Mouse (Mus musculus) midbrain, embryonic 15.5 days (tissue): ENCODE results near the gene Atp8b3. TPM values are rescaled to one million over a fixed set of nuclear protein-coding genes. Genes with fewer than 3 reads are reported as not detected.

Experiments used
- ATAC-seq: fragments of 200-750 bp; cut with Nextera tagmentation; replicated peaks from 2 replicates; pipeline ENCODE4 v1.8.0; 2017; ENCODE audit warnings: moderate TSS enrichment
- H3K27ac ChIP-seq: fragments of 300-500 bp; sonication (generic); 2 replicates; pipeline ENCODE4 v1.5.1; 2015; ENCODE audit warnings: mild to moderate bottlenecking, inconsistent platforms
- H3K27me3 ChIP-seq: fragments of 300-500 bp; sonication (generic); replicated peaks from 2 replicates; pipeline ENCODE4 v1.6.1; 2015; ENCODE audit warnings: inconsistent platforms
- H3K36me3 ChIP-seq: fragments of 300-500 bp; sonication (generic); replicated peaks from 2 replicates; pipeline ENCODE4 v1.6.1; 2015; ENCODE audit warnings: inconsistent platforms
- H3K4me1 ChIP-seq: fragments of 300-500 bp; sonication (generic); 2 replicates; pipeline ENCODE4 v1.6.1; 2015; ENCODE audit warnings: inconsistent platforms
- H3K4me2 ChIP-seq: fragments of 300-500 bp; sonication (generic); 2 replicates; pipeline ENCODE4 v1.6.1; 2015; ENCODE audit warnings: inconsistent platforms, mild to moderate bottlenecking, moderate library complexity
- H3K4me3 ChIP-seq: fragments of 300-500 bp; sonication (generic); 2 replicates; pipeline ENCODE4 v1.5.1; 2015; ENCODE audit warnings: mild to moderate bottlenecking, inconsistent platforms
- H3K9ac ChIP-seq: fragments of 300-500 bp; sonication (generic); 2 replicates; pipeline ENCODE4 v1.6.1; 2015; ENCODE audit warnings: mild to moderate bottlenecking, inconsistent platforms
- H3K9me3 ChIP-seq: fragments of 300-500 bp; sonication (generic); 2 replicates; pipeline ENCODE4 v1.6.1; 2016; ENCODE audit warnings: inconsistent platforms
- WGBS: fragments of 180-500 bp; shearing (Covaris S2); methylation state at CpG from one replicate; pipeline ENCODE4 v1.1.7; 2015; ENCODE audit warnings: mixed read lengths; 5-methylcytosine and 5-hydroxymethylcytosine counted together
- polyA plus RNA-seq: library from polyadenylated mRNA; unstranded; fragments of >200 nt; fragmentation: Nextera tagmentation; extraction: Ambion mirVana; gene quantifications from 2 replicates; pipeline ENCODE4 v1.2.1, GENCODE M21; 2015

The Atp8b3 gene
- polyA plus RNA-seq, 1 experiment from 2014 or later = 0.90 TPM

DNA sequence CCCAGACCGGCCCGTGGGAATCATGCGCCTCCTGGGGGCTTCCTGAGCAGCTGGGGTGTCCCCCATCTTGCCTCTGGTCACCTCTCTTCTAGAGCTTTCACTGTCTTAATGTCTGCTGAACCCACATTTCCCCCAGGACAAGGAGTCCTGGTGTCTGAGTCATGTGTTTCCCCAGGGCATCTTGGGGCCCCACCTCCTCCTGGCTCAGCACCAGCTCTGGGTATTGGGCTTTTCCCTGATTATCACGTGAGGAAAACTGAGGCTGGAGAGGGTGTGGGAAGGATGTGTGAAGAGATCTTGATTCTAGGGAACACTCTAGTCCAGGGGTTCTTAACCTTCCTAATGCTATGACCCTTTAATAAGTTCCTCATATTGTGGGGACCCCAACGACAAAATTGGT, 744 bp downstream of the Atp8b3 start:
- Histone ChIP-seq H3K9me3 (no peaks in the 10 kb centered on the region), H3K27ac (no peak overlapping the region), H3K4me3 (no peak overlapping the region), H3K4me2 (no peak overlapping the region), H3K36me3 (peaks cover 8% of the 10 kb centered on the region; the same call in 1 of the 2 replicates), H3K9ac (no peak overlapping the region), H3K27me3 (peaks cover 43% of the 10 kb centered on the region), H3K4me1 (peaks cover 4% of the 10 kb centered on the region; the same call in 1 of the 2 replicates)
- 59% methylated on average over 5 of the region's 5 CpGs for WGBS
- no peak for ATAC-seq

DNA sequence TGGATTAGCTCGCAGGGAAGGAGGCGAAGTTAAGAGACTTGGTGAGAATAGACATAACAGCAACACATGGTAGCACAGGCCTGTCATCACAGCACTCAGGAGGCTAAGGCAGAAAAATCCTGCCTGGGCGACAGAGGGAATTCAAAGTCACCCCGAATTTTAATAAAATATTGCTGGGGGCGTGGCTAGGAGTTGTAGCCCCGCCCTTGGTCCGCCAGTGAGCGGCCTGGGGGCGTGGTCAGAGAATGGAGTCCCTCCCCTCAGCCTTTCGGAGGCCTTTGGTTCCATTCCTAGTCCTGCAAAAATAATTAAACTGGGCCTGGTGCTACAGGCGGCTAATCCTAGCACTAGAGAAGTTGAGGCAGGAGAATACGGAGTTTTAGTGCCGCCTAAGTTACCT, 3.2 kb downstream of the Atp8b3 start:
- WGBS = 10% methylated on average over 13 of the region's 13 CpGs
- Histone ChIP-seq H3K4me2 (peak overlapping the region; percentile 26; the same call in 1 of the 2 replicates), H3K4me1 (peaks cover 4% of the 10 kb centered on the region; the same call in 1 of the 2 replicates)

DNA sequence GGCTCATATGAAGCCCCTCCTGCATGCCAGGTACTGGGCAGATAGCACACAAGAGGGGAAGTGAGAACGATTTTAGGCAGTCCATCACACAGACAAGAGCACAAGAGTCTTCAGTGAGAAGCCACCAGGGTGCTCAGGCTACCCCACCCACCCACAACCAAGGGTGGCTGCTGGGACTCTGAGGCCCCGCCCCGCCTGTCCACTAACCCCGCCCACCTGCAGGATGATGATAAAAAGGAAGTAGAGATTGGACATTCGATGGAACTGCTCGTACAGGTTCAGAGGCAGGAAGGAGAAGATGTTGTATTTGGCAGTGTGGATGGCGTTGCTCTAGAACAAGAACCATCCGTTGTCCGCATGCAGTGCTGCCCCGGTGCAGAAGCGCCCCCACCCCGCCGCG, 3.9 kb downstream of the Atp8b3 start:
- Histone ChIP-seq H3K4me2 (peak overlapping the region; percentile 26), H3K9ac (no peak overlapping the region), H3K27ac (no peak overlapping the region), H3K9me3 (no peaks in the 10 kb centered on the region), H3K27me3 (peaks cover 43% of the 10 kb centered on the region), H3K36me3 (no peaks in the 10 kb centered on the region), H3K4me3 (no peak overlapping the region), H3K4me1 (peaks cover 4% of the 10 kb centered on the region; the same call in 1 of the 2 replicates)
- ATAC-seq = no peak
- WGBS = 12% methylated on average over 14 of the region's 14 CpGs

More for the DNA sequence above, 3.2 kb downstream of the Atp8b3 start:
- Histone ChIP-seq H3K9ac (no peak overlapping the region), H3K27me3 (peaks cover 43% of the 10 kb centered on the region), H3K27ac (no peak overlapping the region), H3K36me3 (no peaks in the 10 kb centered on the region), H3K9me3 (no peaks in the 10 kb centered on the region), H3K4me3 (no peak overlapping the region)
- no peak for ATAC-seq

DNA sequence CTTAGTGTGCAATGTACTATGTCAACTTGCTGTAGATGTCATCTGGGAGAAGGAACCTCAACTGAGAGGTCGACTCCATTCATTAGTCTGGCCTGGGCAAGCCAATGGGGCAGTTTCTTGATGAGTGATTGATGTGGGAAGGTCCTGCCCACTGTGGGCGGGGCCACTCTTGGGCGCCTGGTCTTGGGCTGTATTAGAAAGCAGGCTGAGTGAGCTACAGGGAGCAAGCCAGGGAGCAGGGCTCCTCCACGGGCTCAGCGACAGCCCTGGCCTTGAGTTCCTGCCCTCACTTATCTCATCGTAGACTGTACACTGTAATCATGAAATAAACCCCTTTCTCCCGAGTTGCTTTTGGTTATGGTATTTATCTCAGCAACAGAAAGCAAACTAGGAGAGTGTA, 5.2 kb downstream of the Atp8b3 start:
- H3K4me2 ChIP-seq = no peak overlapping the region
- no peak for ATAC-seq
- H3K9me3 ChIP-seq = no peaks in the 10 kb centered on the region
- H3K27me3 ChIP-seq = peaks cover 40% of the 10 kb centered on the region
- 18% methylated on average over 7 of the region's 7 CpGs for WGBS
- no peak overlapping the region for H3K9ac ChIP-seq
- no peaks in the 10 kb centered on the region for H3K4me1 ChIP-seq
- no peak overlapping the region for H3K27ac ChIP-seq
- H3K36me3 ChIP-seq = no peaks in the 10 kb centered on the region
- no peak overlapping the region for H3K4me3 ChIP-seq

- H3K27me3 ChIP-seq = peaks cover 31% of the 10 kb centered on the region
- no peaks in the 10 kb centered on the region for H3K9me3 ChIP-seq
- no peaks in the 10 kb centered on the region for H3K4me1 ChIP-seq
- no peak overlapping the region for H3K4me3 ChIP-seq
- no peak overlapping the region for H3K4me2 ChIP-seq
- whole genome bisulfite sequencing = 88% methylated on average over 11 of the region's 11 CpGs
- H3K36me3 ChIP-seq = no peaks in the 10 kb centered on the region
- no peak for ATAC-seq
- H3K9ac ChIP-seq = no peak overlapping the region
- no peak overlapping the region for H3K27ac ChIP-seq
These were observed 6.1 kb downstream of the Atp8b3 start for GRCm38 (mm10) chr10:80532783-80533182.

GRCm38 (mm10) chr10:80526172-80526571, 12.8 kb downstream of the Atp8b3 start:
- 18% methylated on average over 9 of the region's 9 CpGs for WGBS
- Histone ChIP-seq H3K4me2 (peak overlapping the region; percentile 36), H3K4me3 (peak overlapping the region; percentile 22), H3K4me1 (0 out of 2 replicates have a peak, but pooled peaks cover 5% of the 10 kb centered on the region), H3K9ac (no peak overlapping the region), H3K27ac (no peak overlapping the region), H3K9me3 (no peaks in the 10 kb centered on the region), H3K27me3 (no peaks in the 10 kb centered on the region), H3K36me3 (no peaks in the 10 kb centered on the region)
- ATAC-seq = peak; percentile 92

DNA sequence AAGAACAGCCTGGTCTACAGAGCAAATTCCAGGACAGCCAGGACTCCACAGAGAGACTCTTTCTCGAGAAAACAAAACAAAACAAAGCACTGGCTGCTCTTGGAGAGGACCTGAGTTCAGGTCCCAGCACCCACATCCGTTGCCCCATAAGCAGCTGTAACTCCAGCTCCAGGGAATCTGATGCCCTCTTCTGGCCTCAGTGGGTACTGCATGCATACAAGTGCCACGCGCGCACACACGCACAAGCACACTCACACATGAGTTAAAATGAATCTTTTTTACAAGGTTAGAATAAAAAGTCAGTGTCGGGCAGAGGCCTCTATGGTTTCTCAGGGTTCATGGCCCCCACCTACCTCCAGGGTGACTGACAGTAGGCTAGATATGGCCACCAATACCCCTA, 15.6 kb downstream of the Atp8b3 start:
- 91% methylated on average over 7 of the region's 7 CpGs for WGBS
- no peak overlapping the region for H3K9ac ChIP-seq

GRCm38 (mm10) chr10:80519287-80519686, 19.6 kb downstream of the Atp8b3 start:
- Histone ChIP-seq H3K4me2 (no peak overlapping the region), H3K27me3 (no peaks in the 10 kb centered on the region), H3K36me3 (no peaks in the 10 kb centered on the region), H3K9me3 (no peaks in the 10 kb centered on the region), H3K9ac (no peak overlapping the region), H3K4me1 (no peaks in the 10 kb centered on the region), H3K27ac (no peak overlapping the region), H3K4me3 (no peak overlapping the region)
- ATAC-seq = no peak
- 72% methylated on average over 2 of the region's 2 CpGs for WGBS

More for the DNA sequence above, 15.6 kb downstream of the Atp8b3 start:
- Histone ChIP-seq H3K4me2 (no peak overlapping the region), H3K27ac (no peak overlapping the region), H3K27me3 (no peaks in the 10 kb centered on the region), H3K36me3 (no peaks in the 10 kb centered on the region), H3K4me1 (0 out of 2 replicates have a peak, but pooled peaks cover 5% of the 10 kb centered on the region), H3K4me3 (no peak overlapping the region), H3K9me3 (no peaks in the 10 kb centered on the region)
- no peak for ATAC-seq

DNA sequence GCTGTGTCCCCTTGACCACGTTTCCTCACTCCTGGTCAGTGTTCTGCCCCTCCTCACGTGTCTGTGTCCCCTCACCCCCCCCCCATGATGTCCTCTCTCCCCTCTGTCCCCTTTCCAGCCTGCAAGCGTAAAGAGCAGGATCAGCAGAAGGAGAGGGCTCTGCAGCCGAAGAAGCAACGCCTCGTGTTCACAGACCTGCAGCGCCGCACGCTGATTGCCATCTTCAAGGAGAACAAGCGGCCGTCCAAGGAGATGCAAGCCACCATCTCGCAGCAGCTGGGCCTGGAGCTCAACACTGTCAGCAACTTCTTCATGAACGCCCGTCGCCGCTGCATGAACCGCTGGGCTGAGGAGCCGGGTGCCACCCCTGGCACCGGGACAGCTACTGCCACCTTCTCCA, 25.2 kb downstream of the Atp8b3 start:
- H3K4me2 ChIP-seq = peak overlapping the region; percentile 36
- H3K4me3 ChIP-seq = peak overlapping the region; percentile 13; the same call in 1 of the 2 replicates
- peaks cover 16% of the 10 kb centered on the region for H3K27me3 ChIP-seq
- no peak for ATAC-seq
- H3K36me3 ChIP-seq = no peaks in the 10 kb centered on the region
- H3K9ac ChIP-seq = peak overlapping the region; percentile 4; the same call in 1 of the 2 replicates
- no peak overlapping the region for H3K27ac ChIP-seq
- peaks cover 12% of the 10 kb centered on the region for H3K4me1 ChIP-seq
- H3K9me3 ChIP-seq = no peaks in the 10 kb centered on the region
- WGBS = 8% methylated on average over 19 of the region's 19 CpGs

DNA sequence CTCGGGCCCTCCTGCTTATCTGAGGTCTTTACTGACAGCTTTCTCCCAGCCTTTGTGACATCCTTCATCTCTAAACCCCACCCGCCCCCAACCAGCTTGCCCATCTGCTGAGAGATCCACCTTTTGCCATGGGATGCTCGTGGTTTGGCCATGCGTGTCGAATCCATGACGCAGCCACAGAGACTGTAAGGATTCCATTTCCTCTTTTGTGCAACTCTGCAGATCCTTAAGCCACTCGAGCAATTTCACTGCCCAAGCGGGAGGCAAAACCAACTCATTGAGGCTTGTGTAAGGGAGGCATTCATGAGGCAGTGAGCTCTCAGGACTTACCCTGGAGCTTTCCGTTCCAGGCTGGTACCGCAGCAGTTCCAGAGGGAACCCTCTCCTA, 28.7 kb downstream of the Atp8b3 start:
- ATAC-seq = no peak
- Histone ChIP-seq H3K4me3 (no peak overlapping the region), H3K27me3 (peaks cover 30% of the 10 kb centered on the region), H3K36me3 (no peaks in the 10 kb centered on the region), H3K9me3 (no peaks in the 10 kb centered on the region), H3K27ac (no peak overlapping the region), H3K9ac (no peak overlapping the region), H3K4me1 (peaks cover 12% of the 10 kb centered on the region), H3K4me2 (no peak overlapping the region)
- 48% methylated on average over 10 of the region's 10 CpGs for WGBS

DNA sequence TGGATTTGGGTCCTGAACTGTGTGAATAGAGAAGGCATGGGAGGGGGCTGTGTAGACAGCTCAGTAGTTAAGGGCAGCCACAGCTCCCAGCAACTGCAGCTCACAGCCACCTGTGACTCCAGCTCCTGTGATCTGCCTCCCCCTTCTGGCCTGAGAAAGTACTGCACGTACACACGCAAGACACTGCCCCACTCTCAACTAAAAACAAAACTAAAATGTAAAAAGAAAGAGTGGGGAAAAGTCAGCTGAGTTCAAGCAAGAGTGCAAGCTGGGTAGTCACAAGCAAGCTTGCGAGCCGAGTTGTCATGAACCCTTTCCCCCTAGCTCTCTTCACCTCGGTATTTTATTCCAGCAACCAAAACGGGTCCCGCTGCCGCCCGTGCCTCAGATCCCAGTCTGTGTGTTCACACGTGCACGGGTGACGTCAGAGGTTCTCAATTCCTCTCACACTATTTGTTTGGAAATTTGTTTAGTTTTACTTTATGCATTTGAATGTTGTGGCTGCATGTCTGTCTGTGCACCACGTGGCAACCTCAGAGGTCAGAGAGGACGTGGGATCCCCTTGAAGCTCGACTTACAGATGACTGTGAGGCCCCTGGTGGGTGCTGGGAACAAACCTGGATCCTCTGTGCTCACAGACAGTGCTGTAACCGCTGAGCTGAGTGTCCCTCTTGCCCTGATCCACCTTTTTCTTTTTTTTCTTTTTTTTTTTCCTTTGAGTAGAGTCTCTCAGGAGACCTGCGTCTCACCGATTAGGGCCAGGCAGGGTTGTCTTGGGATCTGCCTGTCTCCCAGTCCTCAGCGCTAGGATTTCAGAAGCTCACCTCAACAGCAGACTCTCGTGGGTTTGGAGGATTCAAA, 29.3 kb downstream of the Atp8b3 start:
- H3K9me3 ChIP-seq = no peaks in the 10 kb centered on the region
- H3K36me3 ChIP-seq = no peaks in the 10 kb centered on the region
- ATAC-seq = peak; percentile 50
- H3K9ac ChIP-seq = no peak overlapping the region
- no peak overlapping the region for H3K27ac ChIP-seq
- peak overlapping the region; percentile 15; the same call in 1 of the 2 replicates for H3K4me3 ChIP-seq
- H3K4me2 ChIP-seq = peak overlapping the region; percentile 40
- peaks cover 12% of the 10 kb centered on the region for H3K4me1 ChIP-seq
- H3K27me3 ChIP-seq = peaks cover 36% of the 10 kb centered on the region
- WGBS = 8% methylated on average over 20 of the region's 20 CpGs

GRCm38 (mm10) chr10:80506222-80506621, 32.7 kb downstream of the Atp8b3 start:
- H3K36me3 ChIP-seq = no peaks in the 10 kb centered on the region
- H3K27me3 ChIP-seq = peaks cover 58% of the 10 kb centered on the region
- H3K4me3 ChIP-seq = no peak overlapping the region
- ATAC-seq = no peak
- no peak overlapping the region for H3K27ac ChIP-seq
- no peak overlapping the region for H3K4me2 ChIP-seq
- peaks cover 8% of the 10 kb centered on the region; the same call in 1 of the 2 replicates for H3K4me1 ChIP-seq
- WGBS = under 1% methylated on average over 11 of the region's 11 CpGs
- H3K9me3 ChIP-seq = no peaks in the 10 kb centered on the region
- H3K9ac ChIP-seq = no peak overlapping the region
